Mouse (Mus musculus) neural tube, embryonic 15.5 days (tissue): ENCODE results near the gene Pip4k2c. TPM values are rescaled to one million over a fixed set of nuclear protein-coding genes. Genes with fewer than 3 reads are reported as not detected.
"Not testable (repeated sequence)": the region's sequence is repeated elsewhere in the genome, so short reads cannot be mapped to it uniquely, and the experiment has no call there.

ENCODE experiments used
- ATAC-seq: fragments of 200-750 bp; cut with Nextera tagmentation; 2 replicates; pipeline ENCODE4 v1.8.0; 2017; ENCODE audit warnings: mild to moderate bottlenecking, moderate TSS enrichment, moderate library complexity; ENCODE audit not compliant: low FRiP score
- H3K27ac ChIP-seq: fragments of 300-500 bp; sonication (generic); replicated peaks from 2 replicates; pipeline ENCODE4 v1.5.1; 2015; ENCODE audit warnings: mild to moderate bottlenecking, inconsistent platforms
- H3K27me3 ChIP-seq: fragments of 300-500 bp; sonication (generic); replicated peaks from 2 replicates; pipeline ENCODE4 v1.6.1; 2015; ENCODE audit warnings: inconsistent platforms
- H3K36me3 ChIP-seq: fragments of 300-500 bp; sonication (generic); 2 replicates; pipeline ENCODE4 v1.6.1; 2015; ENCODE audit warnings: inconsistent platforms
- H3K4me1 ChIP-seq: fragments of 300-500 bp; sonication (generic); 2 replicates; pipeline ENCODE4 v1.6.1; 2015; ENCODE audit warnings: inconsistent platforms
- H3K4me2 ChIP-seq: fragments of 300-500 bp; sonication (generic); 2 replicates; pipeline ENCODE4 v1.6.1; 2015; ENCODE audit warnings: inconsistent platforms, mild to moderate bottlenecking, moderate library complexity
- H3K4me3 ChIP-seq: fragments of 300-500 bp; sonication (generic); replicated peaks from 2 replicates; pipeline ENCODE4 v1.5.1; 2015; ENCODE audit warnings: mild to moderate bottlenecking, inconsistent platforms
- H3K9ac ChIP-seq: fragments of 300-500 bp; sonication (generic); replicated peaks from 2 replicates; pipeline ENCODE4 v1.6.1; 2015; ENCODE audit warnings: mild to moderate bottlenecking, inconsistent platforms
- H3K9me3 ChIP-seq: fragments of 300-500 bp; sonication (generic); replicated peaks from 2 replicates; pipeline ENCODE4 v1.6.1; 2016; ENCODE audit warnings: inconsistent platforms
- WGBS: fragments of 180-500 bp; shearing (Covaris S2); methylation state at CpG from one replicate; pipeline ENCODE4 v1.1.7; 2015; ENCODE audit warnings: mixed read lengths; 5-methylcytosine and 5-hydroxymethylcytosine counted together
- polyA plus RNA-seq: library from polyadenylated mRNA; unstranded; fragments of >200 nt; fragmentation: Nextera tagmentation; extraction: Ambion mirVana; gene quantifications from 2 replicates; pipeline ENCODE4 v1.2.1, GENCODE M21; 2015

The Pip4k2c gene
- polyA plus RNA-seq, 1 experiment from 2014 or later, result 19.8 TPM

GRCm38 (mm10) chr10:127194428-127195327 is 16.7 kb downstream of the Pip4k2c start:
- Histone ChIP-seq H3K36me3 (peaks cover 42% of the 10 kb centered on the region), H3K4me1 (peaks cover 54% of the 10 kb centered on the region), H3K4me3 (peak overlapping the region; percentile 94), H3K4me2 (peak overlapping the region; percentile 94), H3K27ac (peak overlapping the region; percentile 93), H3K9me3 (no peaks in the 10 kb centered on the region), H3K9ac (peak overlapping the region; percentile 95), H3K27me3 (no peaks in the 10 kb centered on the region)
- WGBS, result 14% methylated on average over 22 of the region's 22 CpGs
- peak; percentile 46; the same call in 1 of the 2 replicates for ATAC-seq

- WGBS, result 87% methylated on average over 9 of the region's 9 CpGs
- no peak for ATAC-seq
These were observed 18.4 kb downstream of the Pip4k2c start for GRCm38 (mm10) chr10:127193011-127193410.

GRCm38 (mm10) chr10:127192057-127192328 is 19.4 kb downstream of the Pip4k2c start:
- ATAC-seq, result not testable (repeated sequence)

More at GRCm38 (mm10) chr10:127193011-127193410, 18.4 kb downstream of the Pip4k2c start:
- Histone ChIP-seq H3K4me2 (no peak overlapping the region), H3K4me3 (no peak overlapping the region), H3K9ac (0 out of 2 replicates have a peak overlapping the region, but pooled peaks have one; percentile 7), H3K27me3 (no peaks in the 10 kb centered on the region), H3K27ac (no peak overlapping the region), H3K36me3 (peaks cover 25% of the 10 kb centered on the region), H3K4me1 (peaks cover 68% of the 10 kb centered on the region), H3K9me3 (no peaks in the 10 kb centered on the region)

GRCm38 (mm10) chr10:127191191-127192056 is 20.0 kb downstream of the Pip4k2c start:
- 84% methylated on average over 19 of the region's 19 CpGs for WGBS
- Histone ChIP-seq H3K4me2 (no peak overlapping the region; the same call in 1 of the 2 replicates), H3K27ac (no peak overlapping the region), H3K27me3 (no peaks in the 10 kb centered on the region), H3K4me1 (peaks cover 75% of the 10 kb centered on the region), H3K36me3 (peaks cover 27% of the 10 kb centered on the region), H3K9me3 (no peaks in the 10 kb centered on the region), H3K9ac (no peak overlapping the region), H3K4me3 (no peak overlapping the region)
- ATAC-seq, result no peak

More at GRCm38 (mm10) chr10:127192057-127192328, 19.4 kb downstream of the Pip4k2c start:
- H3K9me3 ChIP-seq, H3K4me3 ChIP-seq, H3K27me3 ChIP-seq, H3K4me2 ChIP-seq, H3K9ac ChIP-seq, H3K27ac ChIP-seq: not testable (repeated sequence)
- 90% methylated on average over 1 of the region's 1 CpGs for WGBS
- peaks cover 23% of the 10 kb centered on the region for H3K36me3 ChIP-seq
- H3K4me1 ChIP-seq, result peaks cover 78% of the 10 kb centered on the region

GRCm38 (mm10) chr10:127190398-127191190 is 20.8 kb downstream of the Pip4k2c start:
- H3K4me1 ChIP-seq, result peaks cover 68% of the 10 kb centered on the region
- 42% methylated on average over 14 of the region's 14 CpGs for WGBS
- H3K9ac ChIP-seq, result no peak overlapping the region
- peaks cover 27% of the 10 kb centered on the region for H3K36me3 ChIP-seq
- peak overlapping the region; percentile 75 for H3K4me3 ChIP-seq
- peak overlapping the region; percentile 84 for H3K27ac ChIP-seq
- H3K9me3 ChIP-seq, result no peaks in the 10 kb centered on the region
- no peak for ATAC-seq
- no peaks in the 10 kb centered on the region for H3K27me3 ChIP-seq
- H3K4me2 ChIP-seq, result peak overlapping the region; percentile 97

GRCm38 (mm10) chr10:127189651-127190381 is 21.6 kb downstream of the Pip4k2c start, which contains the start of gene Arhgef25:
Gene Arhgef25 (minus strand): TSS chr10:127190083.
- H3K4me2 ChIP-seq, result peak within 1 kb of the TSS; percentile 97
- H3K36me3 ChIP-seq, result peaks cover 27% of the 10 kb centered on the region
- ATAC-seq, result no peak
- 3% methylated on average over 35 of the region's 35 CpGs for WGBS
- H3K9me3 ChIP-seq, result no peaks in the 10 kb centered on the region
- peak within 1 kb of the TSS; percentile 84 for H3K27ac ChIP-seq
- H3K4me3 ChIP-seq, result peak within 1 kb of the TSS; percentile 75
- H3K4me1 ChIP-seq, result peaks cover 66% of the 10 kb centered on the region
- peak within 1 kb of the TSS; percentile 89 for H3K9ac ChIP-seq
- no peaks in the 10 kb centered on the region for H3K27me3 ChIP-seq

- peaks cover 27% of the 10 kb centered on the region for H3K36me3 ChIP-seq
- peak overlapping the region; percentile 89 for H3K9ac ChIP-seq
- peak overlapping the region; percentile 97 for H3K4me2 ChIP-seq
- H3K4me3 ChIP-seq, result peak overlapping the region; percentile 75
- peak overlapping the region; percentile 84 for H3K27ac ChIP-seq
- H3K27me3 ChIP-seq, result no peaks in the 10 kb centered on the region
- WGBS, result under 1% methylated on average over 26 of the region's 26 CpGs
- ATAC-seq, result peak; percentile 13
- H3K9me3 ChIP-seq, result no peaks in the 10 kb centered on the region
- H3K4me1 ChIP-seq, result peaks cover 62% of the 10 kb centered on the region
These were observed 22.2 kb downstream of the Pip4k2c start for GRCm38 (mm10) chr10:127189116-127189650.

- Histone ChIP-seq H3K4me3 (peak overlapping the region; percentile 75), H3K4me1 (peaks cover 65% of the 10 kb centered on the region), H3K9ac (peak overlapping the region; percentile 89), H3K36me3 (peaks cover 27% of the 10 kb centered on the region), H3K9me3 (no peaks in the 10 kb centered on the region), H3K27ac (peak overlapping the region; percentile 84), H3K4me2 (peak overlapping the region; percentile 97), H3K27me3 (no peaks in the 10 kb centered on the region)
- under 1% methylated on average over 43 of the region's 46 CpGs for WGBS
- ATAC-seq, result peak; percentile 85
These were observed 22.8 kb downstream of the Pip4k2c start for GRCm38 (mm10) chr10:127188465-127189115.

- Histone ChIP-seq H3K27me3 (0 out of 2 replicates have a peak, but pooled peaks cover 2% of the 10 kb centered on the region), H3K9ac (peak overlapping the region; percentile 89), H3K27ac (peak overlapping the region; percentile 84), H3K4me1 (peaks cover 60% of the 10 kb centered on the region), H3K9me3 (no peaks in the 10 kb centered on the region), H3K4me2 (peak overlapping the region; percentile 97), H3K36me3 (peaks cover 27% of the 10 kb centered on the region), H3K4me3 (peak overlapping the region; percentile 75)
- ATAC-seq, result peak; percentile 29; the same call in 1 of the 2 replicates
- 1% methylated on average over 19 of the region's 21 CpGs for WGBS
These were observed 23.3 kb downstream of the Pip4k2c start for GRCm38 (mm10) chr10:127188079-127188453.
